Mouse (Mus musculus) lung, postnatal 0 days (tissue): ENCODE data around the gene Zkscan17.

Experiments
- CTCF ChIP-seq: IDR thresholded peaks from 2 replicates; pipeline ENCODE4 v1.5.1; 2016; ENCODE audit warnings: antibody characterized with exemption, mild to moderate bottlenecking
- EP300 ChIP-seq: IDR thresholded peaks from 2 replicates; pipeline ENCODE4 v1.6.1; 2016; ENCODE audit warnings: antibody characterized with exemption, mild to moderate bottlenecking, control low read depth

DNA sequence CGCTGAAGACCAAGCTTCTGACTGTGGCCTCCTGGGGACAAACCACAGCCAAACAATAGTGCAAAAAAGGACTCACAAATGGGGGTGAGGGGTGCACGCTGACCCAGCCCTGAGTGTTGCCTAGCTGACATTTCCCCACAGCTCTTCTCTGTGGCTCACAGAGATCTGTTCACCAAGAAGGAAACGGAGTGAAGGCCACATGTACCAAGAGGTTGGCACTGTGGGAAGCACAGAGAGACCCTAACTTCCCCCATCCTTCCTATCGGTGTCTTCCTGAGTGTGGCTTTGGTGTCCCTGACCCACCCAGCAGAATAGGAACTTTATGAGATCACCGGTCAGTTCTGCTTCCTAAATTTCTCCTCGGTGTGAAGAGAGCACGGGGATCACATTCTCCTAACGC is 28.0 kb upstream of the Zkscan17 start:
- TF ChIP-seq CTCF = no peak
- no peak for TF ChIP-seq EP300
